Mouse (Mus musculus): Measurements from ENCODE around the gene Itgb2. TPM values are rescaled to one million over a fixed set of nuclear protein-coding genes. Genes with fewer than 3 reads are reported as not detected.

Itgb2 gene
- total RNA-seq (2021), result 1 to 10 TPM; 2.0 to 2.4 TPM

GRCm38 (mm10) chr10:77530140-77530539 lies at the start of gene Itgb2:
Gene Itgb2 (plus strand): TSS chr10:77530252.
- no peak for DNase-seq (ENCODE audit: extremely low spot score in 1 of 2, low spot score in 2 of 2)

GRCm38 (mm10) chr10:77481814-77482213 lies 48.2 kb upstream of the Itgb2 start:
- intact Hi-C loops (cut with DNase I), result no loop called here
- DNase-seq (ENCODE audit: extremely low spot score in 1 of 2, low spot score in 2 of 2), result no peak

More at GRCm38 (mm10) chr10:77530140-77530539, at the start of gene Itgb2:
- intact Hi-C loops (cut with DNase I), result no loop called here

- intact Hi-C loops (cut with DNase I), result no loop called here
- DNase-seq (ENCODE audit: extremely low spot score in 1 of 2, low spot score in 2 of 2), result peak in 1 of 2 experiments; percentile 84
These were observed 45.7 kb upstream of the Itgb2 start for GRCm38 (mm10) chr10:77484205-77484935.

GRCm38 (mm10) chr10:77485786-77486185 lies 44.3 kb upstream of the Itgb2 start:
- intact Hi-C loops (cut with DNase I), result no loop called here
- DNase-seq (ENCODE audit: extremely low spot score in 1 of 2, low spot score in 2 of 2), result no peak

GRCm38 (mm10) chr10:77488168-77488567 lies 41.9 kb upstream of the Itgb2 start:
- intact Hi-C loops (cut with DNase I), result no loop called here
- DNase-seq (ENCODE audit: extremely low spot score in 1 of 2, low spot score in 2 of 2), result no peak

GRCm38 (mm10) chr10:77491585-77491984 lies 38.5 kb upstream of the Itgb2 start:
- DNase-seq (ENCODE audit: extremely low spot score in 1 of 2, low spot score in 2 of 2), result no peak
- intact Hi-C loops (cut with DNase I), result no loop called here

- DNase-seq (ENCODE audit: extremely low spot score in 1 of 2, low spot score in 2 of 2), result no peak
- intact Hi-C loops (cut with DNase I), result no loop called here
These were observed 37.2 kb upstream of the Itgb2 start for GRCm38 (mm10) chr10:77492885-77493284.

- DNase-seq (ENCODE audit: extremely low spot score in 1 of 2, low spot score in 2 of 2), result no peak
- intact Hi-C loops (cut with DNase I), result no loop called here
These were observed 32.9 kb upstream of the Itgb2 start for GRCm38 (mm10) chr10:77497185-77497584.

- intact Hi-C loops (cut with DNase I), result no loop called here
- DNase-seq (ENCODE audit: extremely low spot score in 1 of 2, low spot score in 2 of 2), result no peak
These were observed 31.8 kb upstream of the Itgb2 start for GRCm38 (mm10) chr10:77498254-77498653.

GRCm38 (mm10) chr10:77500636-77501035 lies 29.4 kb upstream of the Itgb2 start:
- no peak for DNase-seq (ENCODE audit: extremely low spot score in 1 of 2, low spot score in 2 of 2)
- intact Hi-C loops (cut with DNase I), result no loop called here

- intact Hi-C loops (cut with DNase I), result no loop called here
- DNase-seq (ENCODE audit: extremely low spot score in 1 of 2, low spot score in 2 of 2), result no peak
These were observed 26.8 kb upstream of the Itgb2 start for GRCm38 (mm10) chr10:77502967-77503922.

GRCm38 (mm10) chr10:77504143-77504542 lies 25.9 kb upstream of the Itgb2 start:
- intact Hi-C loops (cut with DNase I), result no loop called here
- DNase-seq (ENCODE audit: extremely low spot score in 1 of 2, low spot score in 2 of 2), result no peak

GRCm38 (mm10) chr10:77506526-77506925 lies 23.5 kb upstream of the Itgb2 start:
- no peak for DNase-seq (ENCODE audit: extremely low spot score in 1 of 2, low spot score in 2 of 2)
- intact Hi-C loops (cut with DNase I), result loop anchor here (5.0 kb wide), 2 partner anchors 89 to 154 kb away; partner anchors contain the start of gene Adarb1

- intact Hi-C loops (cut with DNase I), result loop anchor here (5.0 kb wide), 2 partner anchors 90 to 155 kb away; partner anchors contain the start of gene Adarb1
- DNase-seq (ENCODE audit: extremely low spot score in 1 of 2, low spot score in 2 of 2), result no peak
These were observed 23.0 kb upstream of the Itgb2 start for GRCm38 (mm10) chr10:77506961-77507577.

- intact Hi-C loops (cut with DNase I), result loop anchor here (5.0 kb wide), 2 partner anchors 90 to 155 kb away; partner anchors contain the start of gene Adarb1
- DNase-seq (ENCODE audit: extremely low spot score in 1 of 2, low spot score in 2 of 2), result no peak
These were observed 22.3 kb upstream of the Itgb2 start for GRCm38 (mm10) chr10:77507779-77508178.

GRCm38 (mm10) chr10:77508744-77509143 lies 21.3 kb upstream of the Itgb2 start:
- DNase-seq (ENCODE audit: extremely low spot score in 1 of 2, low spot score in 2 of 2), result no peak
- intact Hi-C loops (cut with DNase I), result loop anchor here (5.0 kb wide), 2 partner anchors 91 to 156 kb away; partner anchors contain the start of gene Adarb1

- DNase-seq (ENCODE audit: extremely low spot score in 1 of 2, low spot score in 2 of 2), result peak; percentile 63 to 90
- intact Hi-C loops (cut with DNase I), result loop anchor here (5.0 kb wide), 3 partner anchors 92 to 227 kb away; partner anchors contain the start of gene Adarb1
These were observed 20.5 kb upstream of the Itgb2 start for GRCm38 (mm10) chr10:77509403-77510187.
